Mouse (Mus musculus): ENCODE results near the gene Bag5. TPM values are rescaled to one million over a fixed set of nuclear protein-coding genes. Genes with fewer than 3 reads are reported as not detected.

Gene Bag5
- total and polyA plus RNA-seq, 3 experiments, result 9.8 to 22.8 (median 18.8) TPM

GRCm38 (mm10) chr12:111700920-111701458, 12.1 kb downstream of the Bag5 start:
- Histone ChIP-seq H3K27me3 (ENCODE audit: control insufficient read depth, insufficient read depth, low read length) (no peaks in the 10 kb centered on the region), H3K4me1 (ENCODE audit: control insufficient read depth, insufficient read depth, low read length) (peaks cover 32% of the 10 kb centered on the region), H3K79me2 (replicated peaks; ENCODE audit: control insufficient read depth, insufficient read depth, low read length) (no peaks in the 10 kb centered on the region), H3K27ac (no peak overlapping the region), H3K36me3 (ENCODE audit: control insufficient read depth, insufficient read depth, low read length) (peaks cover 2% of the 10 kb centered on the region; the same call in 1 of the 2 replicates), H3K9ac (ENCODE audit: low read depth, low read length) (no peak overlapping the region), H3K4me3 (no peak overlapping the region)
- no peak for DNase-seq
- 60% methylated on average over 9 of the region's 9 CpGs for WGBS
- intact Hi-C loops (cut with DNase I), result no loop called here
- TF ChIP-seq CTCF (IDR thresholded peaks at IDR 0.05), result no peak
- no peak for TF ChIP-seq EP300 (IDR thresholded peaks at IDR 0.05; ENCODE audit: insufficient read depth, low read depth, low read length)
- no peak for TF ChIP-seq POLR2A (IDR thresholded peaks at IDR 0.05; ENCODE audit: insufficient read depth, low read depth, low read length)

- Histone ChIP-seq H3K36me3 (ENCODE audit: control insufficient read depth, insufficient read depth, low read length) (no peaks in the 10 kb centered on the region), H3K4me1 (ENCODE audit: control insufficient read depth, insufficient read depth, low read length) (peaks cover 24% of the 10 kb centered on the region), H3K9ac (ENCODE audit: low read depth, low read length) (no peak overlapping the region), H3K4me3 (no peak overlapping the region), H3K27me3 (ENCODE audit: control insufficient read depth, insufficient read depth, low read length) (no peaks in the 10 kb centered on the region), H3K79me2 (replicated peaks; ENCODE audit: control insufficient read depth, insufficient read depth, low read length) (no peaks in the 10 kb centered on the region), H3K27ac (no peak overlapping the region; the same call in 1 of the 2 replicates)
- 86% methylated on average over 4 of the region's 4 CpGs for WGBS
- no peak for TF ChIP-seq POLR2A (IDR thresholded peaks at IDR 0.05; ENCODE audit: insufficient read depth, low read depth, low read length)
- TF ChIP-seq EP300 (IDR thresholded peaks at IDR 0.05; ENCODE audit: insufficient read depth, low read depth, low read length), result no peak
- TF ChIP-seq CTCF (IDR thresholded peaks at IDR 0.05), result no peak
- intact Hi-C loops (cut with DNase I), result no loop called here
- no peak for DNase-seq
These were observed 13.5 kb downstream of the Bag5 start for GRCm38 (mm10) chr12:111699542-111699941.

GRCm38 (mm10) chr12:111698346-111698913, 14.6 kb downstream of the Bag5 start:
- Histone ChIP-seq H3K27me3 (ENCODE audit: control insufficient read depth, insufficient read depth, low read length) (no peaks in the 10 kb centered on the region), H3K4me3 (no peak overlapping the region), H3K79me2 (replicated peaks; ENCODE audit: control insufficient read depth, insufficient read depth, low read length) (no peaks in the 10 kb centered on the region), H3K4me1 (ENCODE audit: control insufficient read depth, insufficient read depth, low read length) (peaks cover 20% of the 10 kb centered on the region), H3K9ac (ENCODE audit: low read depth, low read length) (no peak overlapping the region), H3K27ac (peak overlapping the region; percentile 69), H3K36me3 (ENCODE audit: control insufficient read depth, insufficient read depth, low read length) (no peaks in the 10 kb centered on the region)
- WGBS, result 65% methylated on average over 6 of the region's 6 CpGs
- DNase-seq, result no peak
- intact Hi-C loops (cut with DNase I), result no loop called here
- TF ChIP-seq POLR2A (IDR thresholded peaks at IDR 0.05; ENCODE audit: insufficient read depth, low read depth, low read length) (0 out of 2 replicates have a peak, but pooled peaks have one; percentile 25), CTCF (IDR thresholded peaks at IDR 0.05) (no peak), EP300 (IDR thresholded peaks at IDR 0.05; ENCODE audit: insufficient read depth, low read depth, low read length) (no peak)

- Histone ChIP-seq H3K27me3 (ENCODE audit: control insufficient read depth, insufficient read depth, low read length) (no peaks in the 10 kb centered on the region), H3K36me3 (ENCODE audit: control insufficient read depth, insufficient read depth, low read length) (no peaks in the 10 kb centered on the region), H3K27ac (peak overlapping the region; percentile 69), H3K4me3 (no peak overlapping the region), H3K9ac (ENCODE audit: low read depth, low read length) (no peak overlapping the region), H3K79me2 (replicated peaks; ENCODE audit: control insufficient read depth, insufficient read depth, low read length) (no peaks in the 10 kb centered on the region), H3K4me1 (ENCODE audit: control insufficient read depth, insufficient read depth, low read length) (peaks cover 20% of the 10 kb centered on the region)
- intact Hi-C loops (cut with DNase I), result no loop called here
- TF ChIP-seq POLR2A (IDR thresholded peaks at IDR 0.05; ENCODE audit: insufficient read depth, low read depth, low read length), result no peak
- TF ChIP-seq CTCF (IDR thresholded peaks at IDR 0.05), result no peak
- no peak for TF ChIP-seq EP300 (IDR thresholded peaks at IDR 0.05; ENCODE audit: insufficient read depth, low read depth, low read length)
- DNase-seq, result no peak
- 51% methylated on average over 4 of the region's 4 CpGs for WGBS
These were observed 15.3 kb downstream of the Bag5 start for GRCm38 (mm10) chr12:111697708-111698107.

GRCm38 (mm10) chr12:111696239-111696638, 16.8 kb downstream of the Bag5 start:
- Histone ChIP-seq H3K27ac (peak overlapping the region; percentile 44; the same call in 1 of the 2 replicates), H3K9ac (ENCODE audit: low read depth, low read length) (0 out of 2 replicates have a peak overlapping the region, but pooled peaks have one; percentile 29), H3K27me3 (ENCODE audit: control insufficient read depth, insufficient read depth, low read length) (no peaks in the 10 kb centered on the region), H3K79me2 (replicated peaks; ENCODE audit: control insufficient read depth, insufficient read depth, low read length) (no peaks in the 10 kb centered on the region), H3K4me1 (ENCODE audit: control insufficient read depth, insufficient read depth, low read length) (peaks cover 22% of the 10 kb centered on the region), H3K4me3 (no peak overlapping the region), H3K36me3 (ENCODE audit: control insufficient read depth, insufficient read depth, low read length) (no peaks in the 10 kb centered on the region)
- peak; percentile 88 for TF ChIP-seq CTCF (IDR thresholded peaks at IDR 0.05)
- TF ChIP-seq POLR2A (IDR thresholded peaks at IDR 0.05; ENCODE audit: insufficient read depth, low read depth, low read length), result no peak
- peak; percentile 93 for TF ChIP-seq EP300 (IDR thresholded peaks at IDR 0.05; ENCODE audit: insufficient read depth, low read depth, low read length)
- intact Hi-C loops (cut with DNase I), result loop anchor here (1.0 kb wide), 2 partner anchors 28 to 43 kb away; no protein-coding TSS in a partner anchor
- DNase-seq, result peak; percentile 81
- WGBS, result 30% methylated on average over 6 of the region's 6 CpGs
